Mouse (Mus musculus) testis, adult 2 months (tissue): ENCODE measurements around the gene Tenm3. TPM values are rescaled to one million over a fixed set of nuclear protein-coding genes. Genes with fewer than 3 reads are reported as not detected.

Experiments
- H3K27ac ChIP-seq: fragments of 200-500 bp; 2 replicates; pipeline ENCODE4 v1.5.1; 2012; ENCODE audit warnings: low read depth, low read length; ENCODE audit not compliant: control insufficient read depth, insufficient read depth
- H3K27me3 ChIP-seq: fragments of 200-500 bp; 2 replicates; pipeline ENCODE4 v1.6.1; 2012; ENCODE audit warnings: mild to moderate bottlenecking, low read length, moderate library complexity; ENCODE audit not compliant: control insufficient read depth, insufficient read depth
- H3K36me3 ChIP-seq: fragments of 200-500 bp; 2 replicates; pipeline ENCODE4 v1.6.1; 2012; ENCODE audit warnings: mild to moderate bottlenecking, low read length; ENCODE audit not compliant: control insufficient read depth, insufficient read depth
- H3K4me1 ChIP-seq: fragments of 200-500 bp; 2 replicates; pipeline ENCODE4 v1.6.1; 2012; ENCODE audit warnings: low read length; ENCODE audit not compliant: control insufficient read depth, insufficient read depth
- H3K4me3 ChIP-seq: fragments of 200-500 bp; 2 replicates; pipeline ENCODE4 v1.5.1; 2012; ENCODE audit warnings: low read depth, mild to moderate bottlenecking, low read length, moderate library complexity, mixed read lengths; ENCODE audit not compliant: control insufficient read depth
- CTCF ChIP-seq: fragments of 200-500 bp; IDR thresholded peaks from 2 replicates; pipeline ENCODE4 v1.5.1; 2012; ENCODE audit warnings: low read depth, mild to moderate bottlenecking, inconsistent platforms, low read length, moderate library complexity; ENCODE audit not compliant: control insufficient read depth, insufficient read depth, insufficient replicate concordance
- POLR2A ChIP-seq: fragments of 200-500 bp; IDR thresholded peaks from 2 replicates; pipeline ENCODE4 v1.6.1; 2012; ENCODE audit warnings: low read depth, mild to moderate bottlenecking, inconsistent platforms, low read length, moderate library complexity; ENCODE audit not compliant: control insufficient read depth
- polyA plus RNA-seq: library from polyadenylated mRNA; depleted of rRNA; stranded (reverse); fragments of >200 nt; gene quantifications from 2 replicates; pipeline ENCODE4 v1.2.3, GENCODE M21; 2012

Tenm3 gene
- polyA plus RNA-seq, 1 experiment, result 4.2 TPM

DNA sequence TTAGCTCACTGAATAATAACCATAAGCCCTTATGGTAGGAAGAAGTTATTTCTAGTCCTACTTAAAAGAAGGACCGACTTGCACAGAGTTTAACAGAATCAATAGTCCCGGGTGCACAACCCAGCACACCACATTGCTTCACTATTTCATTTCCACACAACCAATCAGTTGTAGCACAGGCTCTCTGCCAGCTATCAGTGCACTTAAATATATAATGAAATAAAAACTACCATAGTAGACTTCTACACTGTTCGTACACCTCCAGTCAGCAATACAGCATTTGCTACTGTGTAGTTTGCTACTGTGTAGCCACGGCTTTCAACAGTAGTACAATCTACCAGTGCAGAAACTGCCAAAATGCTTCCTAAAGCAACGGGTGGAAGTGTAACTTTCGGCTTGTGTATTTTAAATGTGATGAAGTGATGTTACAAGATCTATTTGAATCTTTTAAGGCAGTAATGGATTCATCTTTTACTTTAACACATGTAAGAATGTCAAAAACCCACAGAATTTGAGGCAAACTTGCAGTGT lies 353.1 kb downstream of the Tenm3 start:
- no peaks in the 10 kb centered on the region for H3K36me3 ChIP-seq
- TF ChIP-seq CTCF (no peak), POLR2A (no peak)
- H3K4me3 ChIP-seq, result no peak overlapping the region
- H3K27ac ChIP-seq, result no peak overlapping the region
- no peaks in the 10 kb centered on the region for H3K27me3 ChIP-seq
- peaks cover 2% of the 10 kb centered on the region for H3K4me1 ChIP-seq

- Histone ChIP-seq H3K4me1 (peaks cover 2% of the 10 kb centered on the region), H3K4me3 (peak overlapping the region; percentile 81)
- no peak for TF ChIP-seq CTCF
- TF ChIP-seq POLR2A, result no peak
These were observed 353.7 kb downstream of the Tenm3 start for GRCm38 (mm10) chr8:48489936-48490634.

DNA sequence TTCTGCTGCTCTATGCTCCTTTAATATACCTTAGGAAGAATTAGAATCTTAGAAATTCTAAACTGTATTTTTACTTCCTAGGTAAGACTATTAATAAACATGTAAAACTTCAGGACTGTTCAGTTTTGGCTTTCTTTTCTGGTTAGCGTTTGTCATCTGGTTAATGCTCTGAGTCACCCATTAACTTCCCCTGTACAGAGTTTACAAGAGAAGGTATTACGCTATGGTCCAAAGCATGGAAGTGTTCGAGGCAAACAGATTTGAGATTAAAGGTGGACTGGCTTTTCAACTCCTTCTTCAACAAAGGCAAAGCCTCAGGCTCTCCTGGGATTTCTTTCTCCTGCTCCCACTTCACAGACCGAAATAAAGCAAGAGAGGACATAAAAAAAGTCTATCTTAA lies 354.3 kb downstream of the Tenm3 start:
- Histone ChIP-seq H3K27ac (no peak overlapping the region), H3K27me3 (no peaks in the 10 kb centered on the region), H3K36me3 (no peaks in the 10 kb centered on the region), H3K4me3 (no peak overlapping the region), H3K4me1 (peaks cover 2% of the 10 kb centered on the region)
- no peak for TF ChIP-seq CTCF
- TF ChIP-seq POLR2A, result no peak

More at GRCm38 (mm10) chr8:48489936-48490634, 353.7 kb downstream of the Tenm3 start:
- Histone ChIP-seq H3K27me3 (no peaks in the 10 kb centered on the region), H3K36me3 (no peaks in the 10 kb centered on the region), H3K27ac (peak overlapping the region; percentile 88)

- no peaks in the 10 kb centered on the region for H3K36me3 ChIP-seq
- TF ChIP-seq CTCF (no peak), POLR2A (no peak)
- peaks cover 2% of the 10 kb centered on the region for H3K4me1 ChIP-seq
- H3K4me3 ChIP-seq, result no peak overlapping the region
- no peak overlapping the region for H3K27ac ChIP-seq
- H3K27me3 ChIP-seq, result no peaks in the 10 kb centered on the region
These were observed 354.9 kb downstream of the Tenm3 start for GRCm38 (mm10) chr8:48488809-48489208.

DNA sequence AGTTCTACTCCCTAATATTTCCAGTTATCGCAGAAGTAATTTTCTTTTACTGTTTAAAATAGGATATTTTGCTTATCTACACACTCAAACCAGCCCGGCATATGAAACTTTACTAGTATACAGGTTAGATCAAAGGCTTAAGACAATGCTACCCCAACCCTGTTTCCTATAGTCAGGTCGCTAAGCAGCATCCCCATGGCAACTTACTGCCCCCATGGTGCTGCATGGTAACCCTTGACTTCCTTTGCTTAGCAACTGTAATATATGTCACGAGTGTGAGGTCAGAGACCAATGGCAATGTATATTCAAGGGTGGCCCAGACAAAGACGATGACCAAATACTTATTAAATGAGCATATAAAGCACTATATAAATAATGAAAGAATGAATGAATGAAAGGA lies 359.6 kb downstream of the Tenm3 start:
- Histone ChIP-seq H3K4me3 (no peak overlapping the region), H3K4me1 (peaks cover 11% of the 10 kb centered on the region), H3K27me3 (no peaks in the 10 kb centered on the region), H3K36me3 (no peaks in the 10 kb centered on the region), H3K27ac (no peak overlapping the region)
- no peak for TF ChIP-seq CTCF
- no peak for TF ChIP-seq POLR2A

DNA sequence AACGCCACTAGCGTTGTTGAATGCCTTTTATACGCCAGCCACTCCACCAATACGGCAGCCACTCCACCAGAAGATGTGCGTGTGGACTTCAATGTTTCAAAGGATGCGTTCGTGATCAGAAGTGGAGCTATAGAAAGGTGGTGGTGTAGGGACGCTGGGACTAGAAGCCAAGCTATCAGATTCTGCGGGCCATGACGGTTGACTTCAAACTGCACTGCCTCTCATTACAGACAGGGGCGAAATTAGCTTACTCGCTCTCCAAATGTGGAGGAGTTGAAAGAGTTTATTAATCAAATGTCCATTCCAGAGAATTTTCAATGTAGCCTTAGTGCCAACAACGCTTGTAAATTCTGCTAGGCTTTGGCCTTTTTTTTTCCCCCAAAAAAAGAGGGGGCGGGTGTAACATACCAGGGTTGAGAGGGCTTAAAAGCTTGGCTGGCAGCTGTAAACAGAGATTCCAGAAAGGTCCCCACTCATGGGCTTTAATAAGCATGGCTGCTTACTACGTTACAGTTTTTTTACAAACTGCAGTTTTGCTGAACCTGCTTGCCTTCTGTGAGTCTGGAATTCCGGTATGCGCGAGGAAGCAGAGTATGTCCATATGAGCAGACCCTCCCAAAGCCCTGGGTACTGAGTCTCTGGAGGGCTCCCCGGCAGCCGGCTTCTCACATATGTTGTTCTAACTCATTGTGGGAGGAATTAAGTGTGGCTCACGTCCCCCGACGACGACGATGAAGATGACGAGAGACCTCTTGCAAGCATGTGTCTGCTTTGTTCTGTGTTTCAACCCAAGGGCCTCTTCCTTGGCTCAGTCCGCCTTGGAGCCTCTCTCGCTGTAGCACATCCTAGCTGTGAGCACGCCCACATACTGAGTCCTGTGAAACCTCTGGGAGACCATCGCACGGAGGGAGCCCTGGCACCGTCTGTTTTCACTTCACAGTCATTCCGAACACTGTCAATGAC lies 361.8 kb downstream of the Tenm3 start:
- no peak overlapping the region for H3K27ac ChIP-seq
- H3K36me3 ChIP-seq, result no peaks in the 10 kb centered on the region
- H3K27me3 ChIP-seq, result no peaks in the 10 kb centered on the region
- no peak for TF ChIP-seq POLR2A
- no peak for TF ChIP-seq CTCF
- peaks cover 11% of the 10 kb centered on the region for H3K4me1 ChIP-seq
- peak overlapping the region; percentile 45 for H3K4me3 ChIP-seq

- TF ChIP-seq CTCF, result no peak
- no peak for TF ChIP-seq POLR2A
- peaks cover 11% of the 10 kb centered on the region for H3K4me1 ChIP-seq
These were observed 366.3 kb downstream of the Tenm3 start for GRCm38 (mm10) chr8:48477371-48477935.

More at GRCm38 (mm10) chr8:48477371-48477935, 366.3 kb downstream of the Tenm3 start:
- Histone ChIP-seq H3K36me3 (no peaks in the 10 kb centered on the region), H3K27me3 (no peaks in the 10 kb centered on the region), H3K4me3 (no peak overlapping the region), H3K27ac (no peak overlapping the region)
